Mouse (Mus musculus) thymus, postnatal 0 days (tissue): ENCODE data around the gene Six5. TPM values are rescaled to one million over a fixed set of nuclear protein-coding genes. Genes with fewer than 3 reads are reported as not detected.
A peak's percentile ranks its signal among the peaks of the same experiment; 100 is the strongest.

Source experiments
- DNase-seq: peaks from one replicate; pipeline ENCODE4 v3.0.0-alpha.2; 2015; ENCODE audit warnings: low spot score
- polyA plus RNA-seq: library from polyadenylated mRNA; unstranded; fragments of >200 nt; fragmentation: Nextera tagmentation; extraction: Ambion mirVana; gene quantifications from 2 replicates; pipeline ENCODE4 v1.2.1, GENCODE M21; 2015

The Six5 gene
- polyA plus RNA-seq, 1 experiment from 2014 or later, result 1.2 TPM

- no peak for DNase-seq
Observed at GRCm38 (mm10) chr7:19096421-19096976, 2.1 kb downstream of the Six5 start.

DNA sequence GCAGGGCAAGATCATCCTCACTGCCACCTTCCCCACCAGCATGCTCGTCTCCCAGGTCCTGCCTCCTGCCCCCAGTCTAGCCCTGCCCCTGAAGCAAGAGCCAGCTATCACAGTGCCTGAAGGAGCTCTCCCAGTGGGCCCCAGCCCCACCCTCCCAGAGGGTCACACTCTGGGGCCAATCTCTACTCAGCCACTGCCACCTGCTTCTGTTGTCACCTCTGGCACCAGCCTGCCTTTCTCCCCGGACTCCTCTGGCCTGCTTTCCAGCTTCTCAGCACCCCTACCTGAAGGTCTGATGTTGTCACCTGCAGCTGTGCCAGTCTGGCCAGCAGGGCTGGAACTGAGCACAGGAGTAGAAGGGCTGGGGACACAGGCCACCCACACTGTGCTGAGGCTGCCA, 2.8 kb downstream of the Six5 start:
- DNase-seq, result no peak

DNA sequence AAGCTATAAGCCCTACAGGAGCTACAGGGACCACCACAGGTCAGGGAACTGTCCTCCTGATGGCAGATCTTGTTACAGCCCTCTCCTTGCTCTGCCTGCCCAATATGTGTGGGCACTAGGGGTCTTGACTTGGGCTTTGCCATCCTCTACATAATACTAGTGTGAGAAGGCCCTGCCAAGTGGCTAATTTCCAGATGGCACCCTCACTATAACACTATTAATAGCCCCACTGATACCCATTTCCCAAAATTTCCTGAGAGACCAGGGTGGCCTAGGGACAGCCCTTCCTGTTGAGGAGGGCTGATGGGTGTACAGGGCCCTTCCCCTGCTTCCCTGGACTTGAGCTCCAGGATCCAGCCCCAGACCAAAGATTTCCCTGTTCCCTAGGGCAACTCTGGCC, 3.5 kb downstream of the Six5 start:
- DNase-seq, result no peak

GRCm38 (mm10) chr7:19098811-19099210, 4.4 kb downstream of the Six5 start:
- DNase-seq, result no peak

- no peak for DNase-seq
Observed at GRCm38 (mm10) chr7:19100290-19100689, 5.9 kb downstream of the Six5 start.

DNA sequence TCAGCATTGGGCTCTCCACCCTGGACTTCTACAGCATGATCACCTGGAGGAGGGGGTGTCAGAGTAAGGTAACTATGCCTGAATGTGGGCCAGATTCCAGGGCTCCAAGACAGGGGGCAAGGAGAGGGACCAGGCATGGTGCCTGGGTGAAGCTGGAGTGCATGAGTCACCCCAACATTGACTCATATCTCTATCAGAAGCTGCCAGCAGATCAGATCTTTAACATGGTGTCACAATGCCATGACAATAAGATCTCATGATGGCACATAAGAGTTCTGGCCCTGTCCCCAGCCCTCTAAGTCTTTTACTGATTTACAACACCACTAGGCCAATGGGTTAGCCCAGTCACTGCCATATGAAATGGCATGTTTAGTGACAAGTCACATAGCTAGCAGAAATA, 9.3 kb downstream of the Six5 start:
- DNase-seq, result no peak

DNA sequence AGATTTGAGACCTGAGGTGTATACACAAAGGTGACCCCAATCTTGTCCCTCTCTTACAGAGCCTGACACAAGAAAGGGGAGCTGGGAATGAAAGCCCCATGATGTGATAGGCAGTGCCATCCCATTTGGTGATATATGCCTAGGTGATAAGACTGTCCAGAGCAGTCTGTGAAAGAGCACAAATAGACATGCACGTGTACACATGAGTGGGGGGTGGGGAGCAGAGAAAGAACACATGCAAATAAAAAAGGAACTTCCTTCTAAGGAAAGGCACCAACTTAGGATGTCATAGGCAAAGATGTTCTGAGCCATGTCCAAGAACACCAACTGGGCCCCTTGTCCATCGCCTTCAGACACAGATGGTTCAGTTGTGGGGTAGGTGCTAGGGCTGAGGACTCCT, 10.1 kb downstream of the Six5 start:
- DNase-seq, result no peak

DNA sequence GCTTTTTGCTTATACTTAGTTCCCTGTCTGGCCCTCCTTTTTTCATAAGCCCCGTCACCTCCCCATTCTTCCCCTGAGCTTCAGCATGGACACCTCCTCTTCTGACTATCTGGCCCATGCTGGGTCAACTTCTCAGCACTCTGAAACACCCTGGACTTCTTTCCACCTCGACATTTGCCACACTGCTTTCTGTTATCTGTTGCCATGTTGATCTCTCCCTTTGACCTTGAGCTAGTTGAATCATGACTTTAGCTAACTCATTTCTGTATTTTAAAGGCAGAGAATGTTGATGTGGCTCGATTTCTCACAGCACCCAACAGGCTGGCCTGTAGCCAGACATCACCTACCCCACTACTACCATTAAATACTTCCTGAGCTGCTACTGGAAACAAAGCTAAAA, 13.0 kb downstream of the Six5 start:
- DNase-seq, result no peak

GRCm38 (mm10) chr7:19109565-19109964, 15.2 kb downstream of the Six5 start:
- DNase-seq, result no peak

DNA sequence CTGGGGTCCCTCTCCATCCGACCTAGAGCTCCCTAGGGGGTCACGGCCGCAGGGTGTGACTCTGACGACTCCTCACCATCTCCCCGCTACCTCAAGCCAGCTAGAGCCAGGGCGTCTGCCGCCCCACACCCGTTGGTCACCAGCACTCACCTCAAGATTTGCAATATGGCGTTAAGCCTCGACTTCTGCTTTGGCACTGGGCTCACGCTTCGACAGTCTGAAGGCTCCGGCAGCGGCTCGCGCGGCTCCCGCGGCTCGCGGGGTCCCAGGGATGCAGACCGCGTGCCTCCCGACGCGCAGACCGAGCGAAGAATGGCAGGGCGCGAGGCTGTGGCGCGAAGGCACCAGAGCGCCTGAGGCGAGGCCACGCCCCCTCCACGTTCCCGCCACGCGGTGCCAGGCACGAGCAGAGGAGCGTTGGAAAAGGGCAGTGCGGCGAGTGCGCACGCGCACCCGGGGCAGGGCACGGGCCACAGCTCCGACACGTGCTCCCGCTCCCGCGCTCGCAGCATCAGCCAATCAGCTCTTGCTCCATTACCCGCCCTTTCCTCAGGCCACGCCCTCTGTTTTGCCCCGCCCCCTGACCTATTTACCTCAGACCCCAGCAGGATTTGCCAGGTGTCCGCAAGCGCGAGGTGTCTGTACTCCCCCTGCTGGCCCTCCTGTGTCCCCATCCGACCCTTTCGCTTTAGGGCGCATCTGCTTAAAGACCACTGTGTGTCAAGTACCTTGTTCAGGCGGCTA, 23.8 kb downstream of the Six5 start, which contains the start of gene Gm4969:
Gene Gm4969, minus strand, starts transcription at position 341 of the 744 bp plus-strand sequence.
- peak; percentile 69 for DNase-seq

DNA sequence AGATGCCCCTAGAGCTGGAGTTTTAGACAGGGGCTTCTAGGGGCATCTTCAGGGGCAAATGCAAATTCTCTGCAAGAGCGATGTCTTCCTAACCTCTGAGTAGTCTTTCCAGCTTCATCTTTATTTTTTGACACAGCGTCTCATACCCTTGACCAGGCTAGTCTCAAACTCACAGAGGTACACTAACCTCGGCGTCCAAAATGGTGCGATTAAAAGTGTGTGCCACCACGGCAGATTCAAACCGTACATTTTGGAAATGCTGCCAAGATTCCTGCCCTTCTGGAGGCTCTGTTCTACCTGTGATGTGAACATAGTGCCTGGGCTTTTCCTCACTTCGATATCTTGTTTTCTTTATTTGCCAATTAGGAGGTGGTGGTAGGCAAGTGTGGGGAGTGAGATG, 24.7 kb downstream of the Six5 start:
- DNase-seq, result no peak

- DNase-seq, result peak; percentile 97
Observed at GRCm38 (mm10) chr7:19119631-19120429, 25.4 kb downstream of the Six5 start, which contains the start of gene Fbxo46. Gene Fbxo46, plus strand, starts transcription at chr7:19119859.

DNA sequence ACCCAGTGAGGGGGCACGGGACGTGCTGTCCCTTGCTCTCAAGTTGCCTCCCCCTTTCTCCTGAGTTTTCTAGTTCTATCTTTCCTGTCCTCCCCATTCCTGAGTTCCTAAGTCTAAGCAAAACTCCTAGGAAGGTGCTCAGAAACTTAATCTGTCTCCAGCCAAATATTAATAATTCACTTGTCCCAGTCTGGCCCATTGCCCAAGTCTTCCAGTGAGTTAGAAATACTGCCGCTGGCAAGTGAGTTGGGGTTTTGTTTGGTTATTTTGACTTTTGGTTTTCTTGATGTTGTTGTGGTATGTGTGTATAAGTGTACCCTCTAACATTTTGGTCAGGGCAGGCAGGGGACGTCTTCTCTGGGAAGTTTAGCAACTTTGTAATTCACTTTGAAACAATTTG, 27.3 kb downstream of the Six5 start:
- DNase-seq, result no peak

GRCm38 (mm10) chr7:19124713-19125112, 30.3 kb downstream of the Six5 start:
- DNase-seq, result no peak

DNA sequence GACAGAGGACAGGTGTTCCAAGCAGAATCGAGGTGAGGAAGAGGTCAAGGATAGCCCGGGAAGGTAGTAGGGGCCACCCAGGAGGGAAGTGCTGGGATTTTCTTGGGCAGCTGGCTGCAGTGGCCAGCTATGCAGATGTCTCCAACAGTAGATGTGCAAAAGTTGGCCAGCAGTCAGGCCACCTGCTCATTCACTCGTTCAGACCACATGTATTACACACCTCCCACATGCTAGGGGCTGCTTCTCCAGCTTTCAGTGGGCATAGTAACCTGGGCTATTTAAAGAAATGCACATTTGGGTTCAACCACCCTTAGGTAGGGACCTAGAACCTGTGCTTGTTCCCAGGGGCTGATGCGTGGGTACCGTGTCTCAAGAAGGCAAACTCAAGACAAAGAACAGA, 33.4 kb downstream of the Six5 start:
- no peak for DNase-seq

DNA sequence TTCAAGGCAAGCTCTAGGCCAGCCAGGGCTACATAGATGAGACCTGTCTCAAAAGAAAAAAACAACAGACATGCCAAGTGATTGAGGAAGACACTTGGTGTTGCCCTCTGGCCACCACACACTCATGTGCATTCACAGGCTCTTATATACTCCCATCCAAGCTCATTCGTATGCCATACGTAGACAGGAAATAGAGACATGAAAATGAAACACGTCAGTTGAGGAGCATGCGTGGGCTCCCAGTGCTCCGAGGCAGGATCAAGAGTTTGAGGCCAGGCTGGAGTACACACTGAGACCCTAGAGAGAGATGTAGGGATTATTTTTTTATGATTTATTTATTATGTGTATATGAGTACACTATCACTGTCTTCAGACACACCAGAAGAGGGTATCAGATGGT, 35.0 kb downstream of the Six5 start:
- no peak for DNase-seq

DNA sequence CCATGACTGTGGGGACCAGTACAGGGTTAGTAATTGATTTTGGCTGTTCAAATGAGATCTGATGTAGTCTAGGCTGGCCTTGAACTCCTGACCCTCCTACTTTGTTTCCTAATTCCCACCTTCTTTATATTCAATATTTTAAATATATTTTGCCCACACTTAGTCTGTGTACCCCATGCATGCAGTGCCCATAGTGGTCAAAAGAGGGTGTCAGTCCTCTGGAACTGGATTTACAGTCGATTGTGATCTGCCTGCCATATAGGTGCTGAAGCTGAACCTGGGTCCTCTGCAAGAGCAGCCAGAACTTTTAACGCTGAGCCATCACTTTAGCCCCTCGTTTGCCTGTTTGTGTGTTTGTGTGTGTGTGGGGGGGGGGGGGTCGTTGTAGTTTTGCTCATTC, 36.3 kb downstream of the Six5 start:
- DNase-seq, result no peak

- peak; percentile 94 for DNase-seq
Observed at GRCm38 (mm10) chr7:19131324-19131848, 37.0 kb downstream of the Six5 start.

DNA sequence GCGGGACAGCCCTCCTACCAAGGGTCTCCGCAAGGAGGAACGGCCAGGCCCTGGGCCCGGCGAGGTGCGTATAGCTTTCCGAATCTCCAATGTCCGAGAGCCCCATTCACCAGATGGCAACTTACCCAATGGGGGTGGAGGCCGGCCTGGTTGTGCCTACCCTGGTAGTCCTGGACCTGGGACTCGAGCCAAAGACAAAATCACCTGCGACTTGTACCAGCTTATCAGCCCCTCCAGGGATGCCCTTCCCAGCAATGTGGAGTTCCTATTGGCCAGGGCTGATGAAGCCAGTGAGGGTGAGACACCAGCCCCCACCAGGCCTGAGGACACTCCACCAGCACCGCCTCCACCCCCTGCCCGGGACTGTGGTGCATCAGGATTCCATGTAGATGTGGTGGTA, 41.8 kb downstream of the Six5 start:
- no peak for DNase-seq

- peak; percentile 55 for DNase-seq
Observed at GRCm38 (mm10) chr7:19136673-19137334, 42.4 kb downstream of the Six5 start.

DNA sequence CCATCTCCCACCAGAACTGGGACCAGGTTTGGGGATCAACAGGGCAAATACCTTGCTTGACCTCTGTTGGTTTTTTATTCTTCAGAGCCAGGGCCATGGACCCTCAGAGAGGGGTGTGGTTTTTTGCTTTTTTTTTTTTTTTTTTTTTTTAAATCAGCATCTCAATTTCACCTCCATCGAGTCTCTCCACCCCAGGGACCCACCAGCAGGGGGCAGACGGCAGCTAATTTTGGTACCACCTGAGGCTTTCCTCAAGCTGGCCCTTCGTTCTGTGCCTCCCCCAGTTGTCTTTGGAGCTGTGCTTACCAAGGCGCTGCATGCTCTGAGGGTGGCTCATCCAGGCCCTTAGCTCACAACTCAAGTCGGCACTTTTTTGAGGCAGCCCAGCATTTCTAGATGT, 43.0 kb downstream of the Six5 start:
- peak; percentile 65 for DNase-seq

DNA sequence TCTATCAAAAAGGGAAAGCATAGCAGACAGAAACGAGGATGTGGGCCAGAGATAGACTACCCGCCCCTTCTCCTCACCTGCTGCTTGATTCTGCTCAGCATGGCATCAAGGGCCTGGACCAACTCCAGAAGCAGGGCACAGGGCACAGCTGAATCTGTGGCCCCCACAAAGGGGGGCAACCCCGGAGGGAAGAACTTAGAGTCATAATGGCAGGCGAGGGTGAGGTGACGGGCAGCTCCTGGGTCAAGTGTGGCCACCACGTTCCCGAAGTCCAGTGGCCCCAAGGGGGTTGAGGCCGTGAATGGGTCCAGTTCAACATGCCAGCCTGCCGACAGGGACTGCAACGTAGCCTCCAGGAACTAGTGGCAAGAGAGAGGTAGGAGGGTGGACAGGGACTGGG, 52.4 kb downstream of the Six5 start:
- no peak for DNase-seq
